Mouse (Mus musculus) ovary, adult 2 months (tissue): ENCODE results near the gene 1700011L22Rik. TPM values are rescaled to one million over a fixed set of nuclear protein-coding genes. Genes with fewer than 3 reads are reported as not detected.

Experiments
- polyA plus RNA-seq: library from polyadenylated mRNA; depleted of rRNA; stranded (reverse); fragments of >200 nt; gene quantifications from 2 replicates; pipeline ENCODE4 v1.2.3, GENCODE M21; 2012; rRNA removed

Gene 1700011L22Rik
- polyA plus RNA-seq = not detected in 2 replicates

DNA sequence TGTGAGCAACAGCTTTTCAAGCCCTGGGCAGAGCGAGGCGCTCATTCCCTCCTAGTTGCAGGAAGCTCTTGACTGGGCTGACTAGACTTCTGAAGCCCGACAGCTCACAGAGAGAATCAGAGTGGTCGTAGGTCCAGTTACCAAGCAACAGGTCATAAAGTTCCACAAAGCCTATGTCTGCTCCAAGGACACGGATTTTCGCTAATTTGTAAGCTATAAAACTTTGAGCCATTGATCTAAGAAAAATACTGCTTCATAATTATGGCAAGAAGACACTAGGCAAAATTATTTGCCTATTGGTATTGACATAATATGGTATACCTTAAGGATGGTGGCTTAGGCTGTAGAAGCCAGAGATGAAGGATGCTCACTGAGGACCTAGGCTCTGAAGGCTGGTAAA, at the start of gene 1700011L22Rik:
1700011L22Rik (minus strand) TSS at position 101 of the 400 bp plus-strand sequence.

GRCm38 (mm10) chr8:79294610-79295275, 46.4 kb upstream of the 1700011L22Rik start, which contains the start of gene Mmaa:
TSS of gene Mmaa (minus strand) at chr8:79294937.

Other genes starting within 250 kb of the 1700011L22Rik start
- 36.9 and 40.6 TPM in 2 replicates for gene Zfp827, start 220.1 kb downstream of the 1700011L22Rik start, polyA plus RNA-seq
- 2.6 and 4.1 TPM in 2 replicates for gene Mmaa, start 46.4 kb upstream of the 1700011L22Rik start, polyA plus RNA-seq
- 34.6 and 76.2 TPM in 2 replicates for gene Smad1, start 150.9 kb upstream of the 1700011L22Rik start, polyA plus RNA-seq